Mouse (Mus musculus) heart, postnatal 14 days (tissue): ENCODE data around the gene Vmn2r94. TPM values are rescaled to one million over a fixed set of nuclear protein-coding genes. Genes with fewer than 3 reads are reported as not detected.

Source experiments
- DNase-seq, 2 experiments: peaks; one replicate each; pipeline ENCODE4 v3.0.0; 2021 to 2022
- intact Hi-C: fragments of 180-260 bp; cut with DNase I; formaldehyde crosslinking; loops from one replicate; pipeline ENCODE4 v1.15.1; 2025
- long read RNA-seq, 2 experiments: library from polyadenylated mRNA; stranded (forward); transcript quantifications; one replicate each; pipeline ENCODE4 v2.0.0; 2021
- total RNA-seq, 2 experiments: library from RNA; stranded (reverse); gene quantifications; 2 replicates each; pipeline ENCODE4 v1.2.3; 2021

Gene Vmn2r94
- not detected for total RNA-seq
- long read RNA-seq, experiment 1 = 0 reads
- long read RNA-seq, experiment 2 = 0 reads

DNA sequence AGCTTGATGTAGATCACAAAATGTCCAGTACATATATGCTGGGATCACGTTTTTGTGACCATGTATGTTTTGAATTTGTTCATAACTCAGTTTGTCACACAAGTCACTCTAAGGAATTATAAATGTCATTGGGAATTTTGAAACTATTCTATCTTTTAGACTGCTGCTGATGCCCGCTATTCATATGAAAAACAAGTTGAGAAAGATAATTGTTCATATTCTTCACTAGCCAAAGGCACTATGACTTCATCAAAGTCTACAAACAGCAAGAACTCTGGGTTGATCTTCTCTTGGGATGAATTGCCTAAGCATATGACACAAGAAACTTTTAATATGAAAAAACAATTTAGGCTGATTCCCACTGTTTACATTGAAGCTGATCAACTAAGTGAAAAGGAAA is at the start of gene Vmn2r94:
TSS of gene Vmn2r94 (minus strand) at position 101 of the 400 bp plus-strand sequence.
- intact Hi-C loops = no loop called here
- no peak for DNase-seq

DNA sequence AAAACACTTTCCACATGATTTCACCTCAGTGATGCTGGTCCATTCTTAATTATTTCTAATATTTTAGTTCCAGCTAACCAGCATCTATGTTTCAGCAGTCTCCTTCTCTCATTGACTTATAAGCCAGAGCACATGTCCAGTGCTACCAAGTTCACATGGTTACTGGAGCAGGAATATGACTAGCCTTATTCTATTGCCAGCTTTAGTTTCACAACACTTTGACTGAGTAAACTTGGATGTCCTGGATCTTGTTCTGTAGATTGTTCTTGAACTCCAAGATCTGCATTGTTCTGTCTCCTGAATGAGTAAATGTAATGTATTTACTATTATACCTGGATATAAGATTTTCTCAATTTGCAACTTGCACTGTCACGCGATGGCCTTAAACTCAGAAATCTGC is 45.5 kb upstream of the Vmn2r94 start:
- no peak for DNase-seq
- intact Hi-C loops = no loop called here

GRCm38 (mm10) chr17:18297799-18298198 is 20.2 kb upstream of the Vmn2r94 start, which contains the start of gene Vmn2r93:
Gene Vmn2r93 (plus strand): TSS chr17:18298099.
- DNase-seq = no peak
- intact Hi-C loops = no loop called here

GRCm38 (mm10) chr17:18236931-18237330 is 40.6 kb downstream of the Vmn2r94 start:
- intact Hi-C loops = no loop called here
- no peak for DNase-seq

DNA sequence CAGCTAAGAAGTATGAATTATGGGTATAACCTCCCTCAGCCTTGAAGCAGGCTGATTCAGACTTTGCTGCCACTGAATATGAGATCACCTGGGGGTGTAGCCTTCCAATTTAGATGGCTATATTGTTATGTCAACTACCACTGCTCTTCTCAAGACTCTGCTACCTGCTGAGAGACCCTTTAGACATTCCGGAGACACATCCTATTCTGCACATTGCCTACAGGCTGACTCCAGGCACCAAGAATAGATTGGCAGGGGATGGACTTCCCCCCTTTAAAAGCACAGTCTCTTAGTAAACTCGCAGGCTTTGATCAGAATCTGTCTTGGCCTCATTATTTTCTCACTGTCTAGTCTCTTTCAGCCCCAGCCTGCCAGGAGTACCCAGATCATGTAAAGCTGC is 45.6 kb downstream of the Vmn2r94 start:
- no peak for DNase-seq
- intact Hi-C loops = no loop called here

GRCm38 (mm10) chr17:18221300-18221699 is 56.3 kb downstream of the Vmn2r94 start:
- no peak for DNase-seq
- intact Hi-C loops = no loop called here

Other genes starting within 250 kb of the Vmn2r94 start
- not detected for gene Vmn2r124, start 228.3 kb downstream of the Vmn2r94 start, total RNA-seq
- not detected for gene Vmn2r91, start 192.7 kb downstream of the Vmn2r94 start, total RNA-seq
- gene Vmn2r92, start 125.9 kb downstream of the Vmn2r94 start, total RNA-seq = not detected
- not detected for gene Vmn2r93, start 20.3 kb upstream of the Vmn2r94 start, total RNA-seq
- not detected for gene Vmn2r95, start 146.3 kb upstream of the Vmn2r94 start, total RNA-seq